Comparison of ENCODE assay signal across 9 mouse cellular contexts in genomic region chr1:125482459-125483287, GRCm38 (mm10). TPM values are rescaled to one million over a fixed set of nuclear protein-coding genes. Genes with fewer than 3 reads are reported as not detected.
DNase-seq lines count a peak whose midpoint lies in the region; ATAC-seq and TF ChIP-seq lines count a peak whose summit lies in the region.
"Had no signal": no experiment of that assay in that cellular context is flagged by ENCODE, and none has a peak within 500 bp of the region (broad histone marks: within the 10 kb centered on the region; RNA-seq: fewer than 3 reads in every experiment).

No protein-coding gene starts in this region.

- 0 out of 2 replicates have a peak overlapping the region, but pooled peaks have one; percentile 14 for H3K4me2 ChIP-seq in embryonic facial prominence, embryonic 13.5 days
- H3K4me2 ChIP-seq in kidney, postnatal 0 days (ENCODE audit: low read length): no peak overlapping the region
- no peak overlapping the region for H3K4me2 ChIP-seq in liver, postnatal 0 days (ENCODE audit: low read depth, low read length)
- no peak overlapping the region for H3K4me2 ChIP-seq in lung, postnatal 0 days (replicated peaks; ENCODE audit: low read depth, low read length)
- H3K4me2 ChIP-seq: neural tube, embryonic 12.5 days had no signal

- no peaks in the 10 kb centered on the region for H3K27me3 ChIP-seq in embryonic facial prominence, embryonic 13.5 days
- no peaks in the 10 kb centered on the region for H3K27me3 ChIP-seq in kidney, postnatal 0 days (ENCODE audit: insufficient read depth, low read length)
- H3K27me3 ChIP-seq in liver, postnatal 0 days (ENCODE audit: insufficient read depth, low read length): no peaks in the 10 kb centered on the region
- H3K27me3 ChIP-seq in lung, postnatal 0 days (replicated peaks; ENCODE audit: insufficient read depth, low read length): no peaks in the 10 kb centered on the region
- H3K27me3 ChIP-seq: neural tube, embryonic 12.5 days had no signal

- ATAC-seq in embryonic facial prominence, embryonic 13.5 days (ENCODE audit: insufficient number of reproducible peaks, insufficient read depth, low FRiP score, low TSS enrichment, low read depth): peak; percentile 81; the same call in 1 of the 2 replicates
- peak; percentile 63; the same call in 1 of the 2 replicates for ATAC-seq in kidney, postnatal 0 days (replicated peaks; ENCODE audit: low FRiP score, low read depth)
- ATAC-seq in liver, postnatal 0 days: peak; percentile 78
- no peak for ATAC-seq in lung, postnatal 0 days

- TF ChIP-seq EP300 in liver, postnatal 0 days (IDR thresholded peaks at IDR 0.05; ENCODE audit: low read depth): no peak
- no peak for TF ChIP-seq EP300 in lung, postnatal 0 days (IDR thresholded peaks at IDR 0.05)

- WGBS in embryonic facial prominence, embryonic 13.5 days: 56% methylated on average over 10 of the region's 10 CpGs
- 56% methylated on average over 10 of the region's 10 CpGs for WGBS in kidney, postnatal 0 days
- 63% methylated on average over 10 of the region's 10 CpGs for WGBS in liver, postnatal 0 days (ENCODE audit: insufficient replicate concordance)
- 56% methylated on average over 10 of the region's 10 CpGs for WGBS in lung, postnatal 0 days

- peaks cover 12% of the 10 kb centered on the region for H3K4me1 ChIP-seq in embryonic facial prominence, embryonic 13.5 days
- H3K4me1 ChIP-seq in kidney, postnatal 0 days (replicated peaks; ENCODE audit: insufficient read depth, low read length): no peaks in the 10 kb centered on the region
- H3K4me1 ChIP-seq in liver, postnatal 0 days (ENCODE audit: insufficient read depth): no peaks in the 10 kb centered on the region
- H3K4me1 ChIP-seq in lung, postnatal 0 days (ENCODE audit: insufficient read depth, low read depth, low read length): no peaks in the 10 kb centered on the region
- H3K4me1 ChIP-seq: neural tube, embryonic 12.5 days had no signal

- DNase-seq in layer of hippocampus, adult 11-12 months (ENCODE audit: low spot score): peak; percentile 32
- DNase-seq in layer of hippocampus, postnatal 25 days (ENCODE audit: extremely low spot score in 1 of 2, low spot score in 1 of 2): no peak
- peak; percentile 23 for DNase-seq in kidney, postnatal 0 days (ENCODE audit: low spot score)
- DNase-seq in liver, postnatal 0 days: peak; percentile 28
- DNase-seq in cerebellum, postnatal 36 days: no peak
- no peak for DNase-seq in lung, postnatal 0 days (ENCODE audit: low spot score)
- no peak for DNase-seq in thymus, postnatal 36 days

- H3K27ac ChIP-seq in embryonic facial prominence, embryonic 13.5 days: peak overlapping the region; percentile 24; the same call in 1 of the 2 replicates
- peak overlapping the region; percentile 64 for H3K27ac ChIP-seq in kidney, postnatal 0 days
- H3K27ac ChIP-seq in liver, postnatal 0 days (ENCODE audit: low read depth): peak overlapping the region; percentile 62; the same call in 1 of the 2 replicates
- H3K27ac ChIP-seq in lung, postnatal 0 days (ENCODE audit: low read length): no peak overlapping the region
- H3K27ac ChIP-seq: neural tube, embryonic 12.5 days had no signal

- no peak overlapping the region for H3K4me3 ChIP-seq in embryonic facial prominence, embryonic 13.5 days
- H3K4me3 ChIP-seq in kidney, postnatal 0 days (replicated peaks; ENCODE audit: low read depth, low read length): no peak overlapping the region
- H3K4me3 ChIP-seq in liver, postnatal 0 days (ENCODE audit: low read depth, low read length): no peak overlapping the region
- H3K4me3 ChIP-seq in lung, postnatal 0 days (ENCODE audit: low read depth, low read length): no peak overlapping the region
- H3K4me3 ChIP-seq: neural tube, embryonic 12.5 days had no signal

- H3K9ac ChIP-seq in embryonic facial prominence, embryonic 13.5 days: no peak overlapping the region
- H3K9ac ChIP-seq in kidney, postnatal 0 days (ENCODE audit: low read depth, low read length): no peak overlapping the region
- H3K9ac ChIP-seq in liver, postnatal 0 days (replicated peaks): no peak overlapping the region
- H3K9ac ChIP-seq in lung, postnatal 0 days (replicated peaks; ENCODE audit: low read depth): no peak overlapping the region
- H3K9ac ChIP-seq: neural tube, embryonic 12.5 days had no signal

- no peaks in the 10 kb centered on the region for H3K36me3 ChIP-seq in embryonic facial prominence, embryonic 13.5 days
- H3K36me3 ChIP-seq in kidney, postnatal 0 days (ENCODE audit: insufficient read depth, low read length): no peaks in the 10 kb centered on the region
- H3K36me3 ChIP-seq in liver, postnatal 0 days (replicated peaks; ENCODE audit: insufficient read depth, low read length): no peaks in the 10 kb centered on the region
- no peaks in the 10 kb centered on the region for H3K36me3 ChIP-seq in lung, postnatal 0 days (ENCODE audit: insufficient read depth, low read length)
- H3K36me3 ChIP-seq: neural tube, embryonic 12.5 days had no signal

- no peak for TF ChIP-seq CTCF in kidney, postnatal 0 days (IDR thresholded peaks at IDR 0.05; ENCODE audit: low read depth)
- TF ChIP-seq CTCF in liver, postnatal 0 days (IDR thresholded peaks at IDR 0.05; ENCODE audit: low read depth): no peak
- TF ChIP-seq CTCF in lung, postnatal 0 days (IDR thresholded peaks at IDR 0.05): no peak

- H3K9me3 ChIP-seq in embryonic facial prominence, embryonic 13.5 days: no peaks in the 10 kb centered on the region
- H3K9me3 ChIP-seq in kidney, postnatal 0 days (replicated peaks; ENCODE audit: low read length): no peaks in the 10 kb centered on the region
- H3K9me3 ChIP-seq in liver, postnatal 0 days (ENCODE audit: low read length): no peaks in the 10 kb centered on the region
- no peaks in the 10 kb centered on the region for H3K9me3 ChIP-seq in lung, postnatal 0 days (ENCODE audit: low read length)
- H3K9me3 ChIP-seq: neural tube, embryonic 12.5 days had no signal

RNA-seq across cellular contexts. Expression of gene Actr3, which starts 47.1 kb away (rescaled TPM):
- total RNA-seq in layer of hippocampus, postnatal 25 days (2021): 100 to 1,000 TPM; 353 TPM
- 225 and 247 TPM in 2 replicates for polyA plus RNA-seq in embryonic facial prominence, embryonic 13.5 days (2015; fragmentation: Nextera tagmentation; extraction: Ambion mirVana)
- polyA plus RNA-seq in kidney, postnatal 0 days (2015; fragmentation: Nextera tagmentation; extraction: Ambion mirVana): 227 and 250 TPM in 2 replicates
- polyA plus RNA-seq in liver, postnatal 0 days (2015; fragmentation: Nextera tagmentation; extraction: Ambion mirVana): 116 and 129 TPM in 2 replicates
- polyA plus RNA-seq in lung, postnatal 0 days (2015; fragmentation: Nextera tagmentation; extraction: Ambion mirVana): 205 and 244 TPM in 2 replicates

Comparison
In these comparisons a context has a peak if more than half of its experiments do, and no peak if none do; other contexts are left out.
1. DNase-seq: peak in layer of hippocampus, adult 11-12 months (single experiment), kidney, postnatal 0 days (single experiment) and liver, postnatal 0 days (single experiment); none in layer of hippocampus, postnatal 25 days (0 of 2), cerebellum, postnatal 36 days (0 of 2), lung, postnatal 0 days (single experiment) and thymus, postnatal 36 days (0 of 2).